Mouse (Mus musculus) pancreas, adult 10 weeks (tissue): ENCODE results near the gene Abhd13. TPM values are rescaled to one million over a fixed set of nuclear protein-coding genes. Genes with fewer than 3 reads are reported as not detected.

Source experiments
- polyA plus RNA-seq: library from polyadenylated mRNA; stranded (reverse); fragments of 350-450 nt; fragmentation: Illumina TruSeq; extraction: RNeasy Lipid Tissue Mini Kit (QIAGEN cat#74804); gene quantifications from one replicate; pipeline ENCODE4 v1.2.3, GENCODE M21; 2015; ENCODE audit warnings: low read depth, low replicate concordance; ENCODE audit not compliant: insufficient read depth

Gene Abhd13
- polyA plus RNA-seq: 3.6 TPM

GRCm38 (mm10) chr8:9977573-9978314 is at the start of gene Abhd13, which contains the start of gene Lig4:
Gene Abhd13, plus strand, starts transcription at chr8:9977707.
Gene Lig4, minus strand, starts transcription at chr8:9977686.

GRCm38 (mm10) chr8:10006156-10006985 is 28.9 kb downstream of the Abhd13 start, which contains the start of gene Tnfsf13b:
Gene Tnfsf13b, plus strand, starts transcription at chr8:10006467.

Other genes starting within 250 kb of the Abhd13 start
- 1.3 TPM for gene Fam155a, start 206.5 kb upstream of the Abhd13 start, polyA plus RNA-seq
- gene Gm10217, start 113.5 kb upstream of the Abhd13 start, polyA plus RNA-seq: not detected
- 1.0 TPM for gene Lig4, start within 50 bp of the Abhd13 start, polyA plus RNA-seq
- 5.3 TPM for gene Tnfsf13b, start 28.8 kb downstream of the Abhd13 start, polyA plus RNA-seq
- gene Myo16, start 176.2 kb downstream of the Abhd13 start, polyA plus RNA-seq: 1.6 TPM